Comparison of ENCODE assay signal across 9 mouse cellular contexts in genomic region chr5:142074561-142075500, GRCm38 (mm10).
DNase-seq lines count a peak whose midpoint lies in the region; ATAC-seq lines count a peak whose summit lies in the region.
"Had no signal": no experiment of that assay in that cellular context is flagged by ENCODE, and none has a peak within 500 bp of the region (broad histone marks: within the 10 kb centered on the region; RNA-seq: fewer than 3 reads in every experiment).

No protein-coding gene starts in this region.

- H3K4me2 ChIP-seq in forebrain, embryonic 12.5 days, result no peak overlapping the region
- H3K4me2 ChIP-seq in forebrain, embryonic 11.5 days (ENCODE audit: low read depth, low read length, severe bottlenecking), result no peak overlapping the region
- H3K4me2 ChIP-seq in heart, embryonic 13.5 days, result no peak overlapping the region

- no peak for ATAC-seq in forebrain, embryonic 12.5 days (ENCODE audit: low FRiP score)
- ATAC-seq in forebrain, embryonic 11.5 days (replicated peaks; ENCODE audit: low FRiP score), result no peak
- ATAC-seq in heart, embryonic 13.5 days (ENCODE audit: extremely low read depth, insufficient number of reproducible peaks, low FRiP score, low TSS enrichment), result no peak

- H3K27me3 ChIP-seq in forebrain, embryonic 12.5 days, result no peaks in the 10 kb centered on the region
- no peaks in the 10 kb centered on the region for H3K27me3 ChIP-seq in forebrain, embryonic 11.5 days (ENCODE audit: control insufficient read depth, insufficient read depth, low read length)
- no peaks in the 10 kb centered on the region for H3K27me3 ChIP-seq in heart, embryonic 13.5 days (replicated peaks)

- no peak overlapping the region for H3K9ac ChIP-seq in forebrain, embryonic 12.5 days
- no peak overlapping the region for H3K9ac ChIP-seq in forebrain, embryonic 11.5 days (ENCODE audit: low read length)
- H3K9ac ChIP-seq in heart, embryonic 13.5 days, result no peak overlapping the region
- H3K9ac ChIP-seq: liver, embryonic 14.5 days had no signal

- no peak overlapping the region for H3K4me3 ChIP-seq in forebrain, embryonic 12.5 days (replicated peaks)
- no peak overlapping the region for H3K4me3 ChIP-seq in forebrain, embryonic 11.5 days (ENCODE audit: low read depth, low read length)
- H3K4me3 ChIP-seq in heart, embryonic 13.5 days, result no peak overlapping the region

- DNase-seq in forebrain, embryonic 11.5 days (ENCODE audit: low spot score), result no peak
- peak; percentile 40 for DNase-seq in cerebellum, adult 9-10 months
- peak; percentile 51 to 71 for DNase-seq in layer of hippocampus, postnatal 14 days (ENCODE audit: low spot score in 2 of 2)
- peak; percentile 57 to 85 for DNase-seq in lung, postnatal 4 days
- peak; percentile 67 for DNase-seq in telencephalon, adult 2 months (ENCODE audit: low read depth, low spot score)
- no peak for DNase-seq in B cell, adult 2 months

- no peaks in the 10 kb centered on the region for H3K36me3 ChIP-seq in forebrain, embryonic 12.5 days (replicated peaks)
- no peaks in the 10 kb centered on the region for H3K36me3 ChIP-seq in forebrain, embryonic 11.5 days (ENCODE audit: control insufficient read depth, insufficient read depth, low read length)
- H3K36me3 ChIP-seq in heart, embryonic 13.5 days, result no peaks in the 10 kb centered on the region

- H3K4me1 ChIP-seq in forebrain, embryonic 12.5 days, result peaks cover 13% of the 10 kb centered on the region
- H3K4me1 ChIP-seq in forebrain, embryonic 11.5 days (replicated peaks; ENCODE audit: control insufficient read depth, insufficient read depth, low read length), result no peaks in the 10 kb centered on the region
- H3K4me1 ChIP-seq in heart, embryonic 13.5 days, result peaks cover 12% of the 10 kb centered on the region; the same call in 1 of the 2 replicates

- H3K27ac ChIP-seq in forebrain, embryonic 12.5 days, result peak overlapping the region; percentile 6; the same call in 1 of the 2 replicates
- H3K27ac ChIP-seq in forebrain, embryonic 11.5 days (ENCODE audit: low read depth, low read length), result no peak overlapping the region
- H3K27ac ChIP-seq in heart, embryonic 13.5 days (replicated peaks), result 0 out of 2 replicates have a peak overlapping the region, but pooled peaks have one; percentile 20
- H3K27ac ChIP-seq: liver, embryonic 14.5 days had no signal

- no peaks in the 10 kb centered on the region for H3K9me3 ChIP-seq in forebrain, embryonic 12.5 days
- no peaks in the 10 kb centered on the region for H3K9me3 ChIP-seq in forebrain, embryonic 11.5 days (ENCODE audit: control insufficient read depth, low read length)
- H3K9me3 ChIP-seq in heart, embryonic 13.5 days, result peaks cover 2% of the 10 kb centered on the region

- 50% methylated on average over 13 of the region's 13 CpGs for WGBS in forebrain, embryonic 12.5 days
- 55% methylated on average over 13 of the region's 13 CpGs for WGBS in forebrain, embryonic 11.5 days
- WGBS in heart, embryonic 13.5 days, result 39% methylated on average over 13 of the region's 13 CpGs

Comparison
In these comparisons a context has a peak if more than half of its experiments do, and no peak if none do; other contexts are left out.
1. DNase-seq: peak in cerebellum, adult 9-10 months (single experiment), layer of hippocampus, postnatal 14 days (2 of 2), lung, postnatal 4 days (2 of 2) and telencephalon, adult 2 months (single experiment); none in forebrain, embryonic 11.5 days (single experiment) and B cell, adult 2 months (0 of 2).